Mouse (Mus musculus) hindbrain, embryonic 10.5 days (tissue): ENCODE data around the gene Phldb2. TPM values are rescaled to one million over a fixed set of nuclear protein-coding genes. Genes with fewer than 3 reads are reported as not detected.

ENCODE experiments used
- DNase-seq: peaks from one replicate; pipeline ENCODE4 v3.0.0-alpha.2; 2017; ENCODE audit warnings: low spot score
- H3K27ac ChIP-seq: fragments of 300-500 bp; sonication (generic); 2 replicates; pipeline ENCODE4 v1.5.1; 2016; ENCODE audit warnings: mild to moderate bottlenecking, moderate library complexity
- H3K27me3 ChIP-seq: fragments of 300-500 bp; sonication (generic); 2 replicates; pipeline ENCODE4 v1.6.1; 2016; ENCODE audit warnings: mild to moderate bottlenecking; ENCODE audit not compliant: poor library complexity, insufficient read depth, severe bottlenecking
- H3K36me3 ChIP-seq: fragments of 300-500 bp; sonication (generic); 2 replicates; pipeline ENCODE4 v1.6.1; 2016; ENCODE audit warnings: mild to moderate bottlenecking, moderate library complexity
- H3K4me1 ChIP-seq: fragments of 300-500 bp; sonication (generic); replicated peaks from 2 replicates; pipeline ENCODE4 v1.6.1; 2016; ENCODE audit warnings: mild to moderate bottlenecking
- H3K4me3 ChIP-seq: fragments of 300-500 bp; sonication (generic); 2 replicates; pipeline ENCODE4 v1.5.1; 2016; ENCODE audit warnings: mild to moderate bottlenecking, moderate library complexity
- H3K9me3 ChIP-seq: fragments of 300-500 bp; sonication (generic); 2 replicates; pipeline ENCODE4 v1.6.1; 2016; ENCODE audit warnings: mild to moderate bottlenecking, moderate library complexity
- WGBS: fragments of 180-500 bp; shearing (Covaris S2); methylation state at CpG from one replicate; pipeline ENCODE4 v1.1.7; 2016; 5-methylcytosine and 5-hydroxymethylcytosine counted together
- polyA plus RNA-seq: library from polyadenylated mRNA; unstranded; fragments of >200 nt; fragmentation: Nextera tagmentation; extraction: Ambion mirVana; gene quantifications from 2 replicates; pipeline ENCODE4 v1.2.1, GENCODE M21; 2016

Phldb2 gene
- polyA plus RNA-seq, 1 experiment from 2014 or later, result 25.7 TPM

- whole genome bisulfite sequencing, result 87% methylated on average over 9 of the region's 9 CpGs
- Histone ChIP-seq H3K36me3 (peaks cover 19% of the 10 kb centered on the region), H3K27ac (no peak overlapping the region), H3K27me3 (no peaks in the 10 kb centered on the region), H3K4me3 (no peak overlapping the region), H3K9me3 (no peaks in the 10 kb centered on the region), H3K4me1 (no peaks in the 10 kb centered on the region)
- DNase-seq, result no peak
These were observed 194.6 kb downstream of the Phldb2 start for GRCm38 (mm10) chr16:45758726-45759269.

DNA sequence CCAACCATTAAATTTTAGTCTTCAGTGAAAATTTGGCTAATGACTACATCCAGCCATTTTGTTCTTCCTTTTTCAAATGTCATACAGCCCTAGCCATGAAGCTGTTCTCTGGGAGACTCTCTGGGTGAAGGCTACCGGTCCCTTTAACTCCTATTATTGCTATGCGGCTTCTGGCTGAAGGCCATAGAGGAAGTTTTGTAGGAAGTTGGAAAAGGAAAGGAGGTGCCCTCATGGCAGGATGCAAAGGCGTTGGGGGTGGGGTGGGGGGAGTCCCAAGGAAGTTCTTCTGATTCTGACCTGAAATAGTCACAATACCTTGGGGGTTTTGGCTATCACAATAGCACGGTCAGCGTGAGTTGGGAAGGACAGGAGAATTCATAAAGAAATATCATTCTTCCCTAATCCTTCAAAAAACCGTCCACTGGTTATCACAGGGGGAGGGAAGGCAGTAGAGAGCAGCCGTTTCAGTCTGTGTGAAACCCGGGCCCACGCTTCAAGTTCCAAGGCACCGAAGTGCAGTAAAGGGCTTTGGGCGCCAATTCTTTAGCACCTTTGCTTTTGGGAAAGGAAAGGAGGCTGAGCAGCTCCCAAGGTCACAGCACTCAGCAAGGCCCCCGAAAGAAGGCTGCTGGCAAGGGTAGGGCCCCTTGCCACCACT lies 195.8 kb downstream of the Phldb2 start:
- Histone ChIP-seq H3K27me3 (no peaks in the 10 kb centered on the region), H3K36me3 (peaks cover 11% of the 10 kb centered on the region), H3K9me3 (no peaks in the 10 kb centered on the region), H3K4me1 (no peaks in the 10 kb centered on the region), H3K27ac (peak overlapping the region; percentile 9; the same call in 1 of the 2 replicates), H3K4me3 (no peak overlapping the region)
- DNase-seq, result no peak
- WGBS, result 87% methylated on average over 12 of the region's 12 CpGs

GRCm38 (mm10) chr16:45756855-45757254 lies 196.5 kb downstream of the Phldb2 start:
- no peaks in the 10 kb centered on the region for H3K4me1 ChIP-seq
- no peaks in the 10 kb centered on the region for H3K9me3 ChIP-seq
- peaks cover 11% of the 10 kb centered on the region for H3K36me3 ChIP-seq
- WGBS, result 53% methylated on average over 9 of the region's 9 CpGs
- H3K4me3 ChIP-seq, result no peak overlapping the region
- no peak overlapping the region for H3K27ac ChIP-seq
- DNase-seq, result no peak
- no peaks in the 10 kb centered on the region for H3K27me3 ChIP-seq

DNA sequence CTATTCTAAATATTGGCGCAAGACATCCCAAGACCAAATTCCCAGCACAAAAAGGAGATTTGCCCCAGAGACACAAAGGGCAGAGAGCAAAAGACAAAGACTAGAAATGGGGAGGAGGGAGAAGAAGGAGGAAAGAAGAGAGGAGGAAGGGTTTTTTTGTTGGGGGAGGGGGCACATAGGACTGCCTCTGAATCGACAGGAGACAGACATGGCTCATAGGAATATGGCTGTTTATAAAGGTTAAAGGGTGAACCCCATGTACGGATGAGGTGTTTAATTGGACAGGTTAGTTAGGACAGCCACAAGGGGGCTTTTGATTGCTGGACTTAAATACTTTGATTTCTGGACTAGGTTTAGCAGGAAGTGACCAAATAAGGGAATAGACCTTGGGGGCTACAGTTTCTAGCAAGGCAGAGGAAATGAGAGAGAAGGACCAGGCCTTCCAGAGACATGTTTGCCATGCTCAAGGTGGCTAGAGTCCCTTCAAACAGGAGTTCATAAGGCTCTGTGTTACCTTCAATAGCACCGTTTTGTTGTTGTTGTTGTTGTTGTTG lies 209.7 kb downstream of the Phldb2 start:
- 70% methylated on average over 4 of the region's 4 CpGs for WGBS
- peaks cover 19% of the 10 kb centered on the region for H3K36me3 ChIP-seq
- H3K9me3 ChIP-seq, result no peaks in the 10 kb centered on the region
- peak overlapping the region; percentile 98 for H3K27ac ChIP-seq
- DNase-seq, result no peak
- peaks cover 25% of the 10 kb centered on the region for H3K4me1 ChIP-seq
- H3K27me3 ChIP-seq, result no peaks in the 10 kb centered on the region
- peak overlapping the region; percentile 82 for H3K4me3 ChIP-seq

DNA sequence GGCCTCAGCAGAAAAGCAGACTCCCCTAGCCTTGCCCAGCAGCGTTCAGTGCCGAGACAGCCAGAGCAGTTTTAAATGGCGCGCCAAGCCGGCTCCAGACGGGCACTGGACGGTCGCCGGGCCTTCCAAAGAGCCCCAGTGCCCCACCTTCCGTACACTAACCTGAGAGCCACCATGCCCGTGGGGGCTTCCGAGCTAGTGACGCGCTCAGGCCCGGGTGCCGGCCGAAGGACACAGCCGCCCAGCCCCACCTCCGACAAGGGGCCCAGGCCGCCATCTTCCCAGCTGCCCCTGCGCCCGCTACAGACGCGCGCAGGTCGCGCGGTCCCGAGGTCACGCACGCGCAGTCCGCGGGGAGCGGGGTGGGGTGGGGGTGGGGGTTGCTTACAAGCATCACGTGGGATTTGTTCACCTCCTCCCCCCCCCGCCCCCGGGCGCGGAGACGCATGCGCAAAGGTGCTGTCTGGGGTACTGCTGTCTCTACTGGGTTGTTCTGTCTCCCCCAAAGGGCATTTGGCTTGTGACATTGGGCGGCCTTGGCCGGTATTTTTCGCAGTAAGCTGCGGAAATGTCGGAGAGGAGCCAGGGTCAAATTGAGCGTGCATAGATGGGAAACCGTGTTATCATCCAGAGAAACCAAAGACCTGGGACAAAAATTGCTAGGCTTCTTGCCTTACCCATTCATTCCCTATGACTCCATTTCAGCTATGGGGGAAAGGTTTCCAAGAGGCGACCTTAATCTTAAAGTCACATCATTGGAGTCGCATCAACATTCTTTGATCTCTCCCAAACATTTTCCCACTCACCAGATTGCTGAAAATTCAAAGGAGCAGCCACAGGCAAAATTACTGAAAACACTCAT lies 210.6 kb downstream of the Phldb2 start, which contains the start of gene Abhd10:
Abhd10 (minus strand) TSS at position 341 of the 862 bp plus-strand sequence.
- Histone ChIP-seq H3K27ac (peak within 1 kb of the TSS; percentile 98), H3K4me1 (peaks cover 25% of the 10 kb centered on the region), H3K36me3 (peaks cover 19% of the 10 kb centered on the region), H3K9me3 (no peaks in the 10 kb centered on the region), H3K27me3 (no peaks in the 10 kb centered on the region), H3K4me3 (peak within 1 kb of the TSS; percentile 82)
- WGBS, result under 1% methylated on average over 51 of the region's 51 CpGs
- DNase-seq, result peak; percentile 98

DNA sequence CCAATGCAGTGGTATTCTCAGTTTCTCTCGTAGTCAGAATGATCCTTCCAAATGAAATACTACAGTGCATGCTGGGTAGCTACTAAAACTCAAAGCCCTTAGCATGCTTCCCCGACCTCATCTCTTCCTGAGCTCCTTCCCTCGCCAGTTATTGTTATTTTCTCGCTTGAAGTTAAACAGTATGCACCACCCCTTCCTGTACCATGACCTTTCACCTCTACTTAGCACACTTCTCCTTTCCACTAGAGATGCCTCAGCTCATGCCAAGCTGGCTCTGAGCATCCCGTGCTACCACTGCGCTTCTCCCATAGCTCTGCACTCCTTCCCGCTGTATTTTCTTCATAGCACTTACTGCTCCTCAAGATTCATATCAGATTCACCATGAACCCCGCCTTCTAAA lies 215.5 kb downstream of the Phldb2 start:
- no peaks in the 10 kb centered on the region for H3K9me3 ChIP-seq
- no peak for DNase-seq
- no peak overlapping the region for H3K4me3 ChIP-seq
- H3K27ac ChIP-seq, result no peak overlapping the region
- H3K4me1 ChIP-seq, result peaks cover 14% of the 10 kb centered on the region
- 90% methylated on average over 8 of the region's 8 CpGs for WGBS
- peaks cover 63% of the 10 kb centered on the region for H3K36me3 ChIP-seq
- H3K27me3 ChIP-seq, result no peaks in the 10 kb centered on the region

DNA sequence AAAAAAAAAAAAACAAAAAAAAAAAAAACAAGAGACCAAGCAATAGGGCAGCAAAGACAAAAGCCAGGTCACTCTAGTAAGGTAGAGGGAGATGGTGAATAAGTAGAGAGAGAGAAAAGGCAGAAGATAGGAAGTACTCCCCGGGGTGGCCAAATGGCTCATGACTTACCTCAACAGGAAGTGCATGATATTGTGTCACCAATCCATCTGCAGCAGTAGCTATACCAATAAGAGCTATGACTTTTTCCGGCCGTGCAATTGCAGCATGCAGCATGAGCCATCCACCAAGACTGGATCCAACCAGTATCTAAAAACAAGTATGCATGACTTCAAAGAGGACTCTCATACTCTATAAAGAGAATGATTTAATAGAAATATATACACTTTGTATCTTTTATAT lies 216.7 kb downstream of the Phldb2 start:
- DNase-seq, result no peak
- 94% methylated on average over 3 of the region's 3 CpGs for WGBS
- H3K27ac ChIP-seq, result no peak overlapping the region
- H3K27me3 ChIP-seq, result no peaks in the 10 kb centered on the region
- no peak overlapping the region for H3K4me3 ChIP-seq
- no peaks in the 10 kb centered on the region for H3K9me3 ChIP-seq
- H3K36me3 ChIP-seq, result peaks cover 75% of the 10 kb centered on the region
- peaks cover 10% of the 10 kb centered on the region for H3K4me1 ChIP-seq

GRCm38 (mm10) chr16:45729163-45729562 lies 224.2 kb downstream of the Phldb2 start:
- Histone ChIP-seq H3K4me3 (no peak overlapping the region), H3K36me3 (peaks cover 62% of the 10 kb centered on the region), H3K27ac (no peak overlapping the region), H3K27me3 (no peaks in the 10 kb centered on the region), H3K9me3 (no peaks in the 10 kb centered on the region), H3K4me1 (peaks cover 19% of the 10 kb centered on the region)
- 85% methylated on average over 5 of the region's 5 CpGs for WGBS
- DNase-seq, result no peak

- H3K27me3 ChIP-seq, result no peaks in the 10 kb centered on the region
- H3K27ac ChIP-seq, result peak overlapping the region; percentile 91
- DNase-seq, result no peak
- whole genome bisulfite sequencing, result under 1% methylated on average over 10 of the region's 10 CpGs
- H3K4me1 ChIP-seq, result peaks cover 58% of the 10 kb centered on the region
- H3K4me3 ChIP-seq, result peak overlapping the region; percentile 60
- peaks cover 47% of the 10 kb centered on the region for H3K36me3 ChIP-seq
- H3K9me3 ChIP-seq, result no peaks in the 10 kb centered on the region
These were observed 228.7 kb downstream of the Phldb2 start for GRCm38 (mm10) chr16:45724742-45725102.

GRCm38 (mm10) chr16:45724061-45724741 lies 229.2 kb downstream of the Phldb2 start, which contains the start of gene Tagln3:
TSS of gene Tagln3 (minus strand) at chr16:45724608.
- under 1% methylated on average over 30 of the region's 30 CpGs for WGBS
- DNase-seq, result peak; percentile 83
- Histone ChIP-seq H3K27me3 (no peaks in the 10 kb centered on the region), H3K9me3 (no peaks in the 10 kb centered on the region), H3K27ac (peak within 1 kb of the TSS; percentile 91), H3K4me3 (peak within 1 kb of the TSS; percentile 60), H3K4me1 (peaks cover 58% of the 10 kb centered on the region), H3K36me3 (peaks cover 47% of the 10 kb centered on the region)

DNA sequence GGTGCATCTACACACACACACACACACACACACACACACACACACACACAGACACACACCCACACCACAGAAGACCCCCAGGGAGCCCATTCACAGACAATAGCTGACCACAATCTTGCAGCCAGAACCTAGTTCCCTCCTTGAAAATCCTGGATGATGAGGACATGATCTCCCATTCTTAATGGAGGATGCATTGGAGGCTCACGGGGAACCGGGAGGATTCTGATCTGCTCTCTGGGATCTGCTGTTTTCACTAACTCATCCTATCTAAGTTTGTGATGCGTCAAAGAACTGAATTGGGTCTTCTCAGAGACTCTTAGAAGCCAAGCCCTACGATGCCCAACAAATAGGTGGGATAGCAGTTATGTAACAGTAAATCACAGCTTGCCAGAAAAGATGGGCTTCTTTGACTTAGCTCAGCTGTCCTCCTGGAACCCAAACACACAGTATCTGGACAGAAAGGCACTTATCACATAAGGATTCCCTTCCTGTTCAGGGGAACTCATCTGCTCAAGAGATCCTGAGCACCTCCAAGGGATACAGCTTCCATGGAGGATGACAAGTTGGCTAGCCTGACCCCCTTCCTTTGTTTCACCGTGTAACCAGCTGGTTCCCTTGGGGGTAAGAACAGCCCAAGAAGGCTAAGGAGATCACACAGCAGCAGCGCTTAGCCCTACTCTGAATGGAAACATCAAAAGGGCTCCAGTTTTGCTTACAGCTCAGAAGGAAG lies 230.1 kb downstream of the Phldb2 start:
- WGBS, result 47% methylated on average over 6 of the region's 6 CpGs
- Histone ChIP-seq H3K27me3 (no peaks in the 10 kb centered on the region), H3K27ac (peak overlapping the region; percentile 91), H3K9me3 (no peaks in the 10 kb centered on the region), H3K4me1 (peaks cover 58% of the 10 kb centered on the region), H3K36me3 (peaks cover 47% of the 10 kb centered on the region), H3K4me3 (peak overlapping the region; percentile 60)
- peak; percentile 37 for DNase-seq

GRCm38 (mm10) chr16:45722460-45722951 lies 230.9 kb downstream of the Phldb2 start:
- WGBS, result 68% methylated on average over 3 of the region's 3 CpGs
- H3K4me1 ChIP-seq, result peaks cover 58% of the 10 kb centered on the region
- no peaks in the 10 kb centered on the region for H3K27me3 ChIP-seq
- DNase-seq, result no peak
- peak overlapping the region; percentile 91 for H3K27ac ChIP-seq
- peaks cover 51% of the 10 kb centered on the region for H3K36me3 ChIP-seq
- H3K9me3 ChIP-seq, result no peaks in the 10 kb centered on the region
- H3K4me3 ChIP-seq, result peak overlapping the region; percentile 60
